Mouse (Mus musculus) erythroblast, adult 5-6 weeks (primary cell): ENCODE measurements at regions not wholly inside any gene's neighbourhood (a gene's known extent, or its start where the extent isn't known, plus 50 kb on each side); places are given as distances from the start of the nearest gene placed in this dataset.

ENCODE experiments used
- ATAC-seq: replicated peaks from 2 replicates; pipeline ENCODE4 v1.8.0; 2016; ENCODE audit warnings: moderate number of reproducible peaks, mild to moderate bottlenecking, moderate TSS enrichment, inconsistent platforms; ENCODE audit not compliant: poor library complexity, low FRiP score, severe bottlenecking

DNA sequence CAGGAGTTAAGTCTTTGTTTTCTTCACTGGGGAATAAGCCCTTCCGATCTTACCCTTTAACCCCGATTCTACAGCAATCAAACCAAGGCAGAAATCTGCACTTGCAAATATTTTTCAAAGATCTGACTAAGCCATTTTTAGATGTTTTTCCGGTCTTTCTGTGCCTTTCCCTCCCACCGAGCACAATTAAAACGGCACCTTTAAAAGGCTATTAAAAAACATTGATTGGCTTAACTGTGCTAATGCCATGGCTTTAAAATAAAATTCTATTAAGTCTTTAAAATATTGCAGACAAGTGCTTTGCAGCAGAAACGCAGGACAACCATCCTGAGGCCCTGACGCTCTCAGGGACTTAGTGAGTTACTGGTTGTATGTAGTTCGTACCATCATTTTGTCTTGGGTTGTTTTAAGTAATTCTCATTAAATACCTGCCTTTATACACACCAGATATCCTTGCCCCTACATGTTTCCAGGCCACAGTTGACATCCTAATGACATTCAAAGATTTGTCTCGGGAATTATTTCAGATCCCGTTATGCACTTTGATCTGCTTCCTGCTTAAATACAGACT, 197.6 kb upstream of the Hnrnpa3 start:
- ATAC-seq = no peak

DNA sequence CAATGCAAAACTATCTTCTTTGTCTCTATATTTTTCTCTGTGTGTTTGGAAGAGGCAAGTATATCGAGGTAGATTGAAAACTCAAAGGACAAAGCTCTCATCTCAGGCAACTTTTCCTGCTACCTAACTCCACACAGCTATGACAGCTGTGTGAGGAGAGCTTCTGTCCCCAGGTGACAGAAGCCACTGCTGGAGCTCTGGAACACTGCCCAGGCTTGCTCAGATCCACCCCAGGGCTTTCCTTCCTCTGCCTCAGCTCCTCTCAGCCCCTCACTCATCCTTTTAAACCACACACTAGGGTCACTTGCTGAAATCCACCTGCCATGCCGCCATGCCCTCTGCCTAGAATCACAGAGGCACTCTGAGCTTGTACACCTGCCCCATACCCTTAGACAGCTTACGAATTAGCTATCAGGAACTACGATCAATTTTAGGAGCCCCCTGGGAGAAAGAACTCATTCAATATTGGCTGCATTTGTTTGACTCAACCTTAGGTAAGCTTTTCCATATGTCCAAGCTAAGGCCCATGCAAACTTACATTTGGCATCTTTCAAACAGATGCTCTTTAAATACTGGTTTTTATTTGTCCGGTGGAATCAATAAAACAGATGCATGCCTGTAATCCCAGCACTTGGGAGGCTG, 196.9 kb upstream of the Hnrnpa3 start:
- no peak for ATAC-seq

DNA sequence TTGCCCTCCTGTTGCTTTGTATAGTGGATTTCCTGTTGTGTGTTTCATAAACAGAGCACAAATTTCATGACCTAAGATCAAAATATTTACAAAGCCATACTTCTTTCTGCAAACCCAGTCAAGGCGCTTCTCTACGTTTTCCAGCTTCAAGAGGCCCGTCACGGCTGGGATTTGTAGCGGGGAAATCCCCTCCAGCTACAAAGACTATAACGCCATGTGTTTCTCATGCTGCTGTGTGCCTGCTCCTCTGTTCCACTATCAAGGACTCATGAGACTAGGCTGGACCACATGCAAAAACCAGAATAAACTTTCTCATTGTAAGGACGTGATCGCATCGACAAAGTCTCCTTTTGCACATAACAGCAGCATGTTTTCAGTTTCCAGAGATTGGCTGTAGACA, 196.0 kb upstream of the Hnrnpa3 start:
- no peak for ATAC-seq

DNA sequence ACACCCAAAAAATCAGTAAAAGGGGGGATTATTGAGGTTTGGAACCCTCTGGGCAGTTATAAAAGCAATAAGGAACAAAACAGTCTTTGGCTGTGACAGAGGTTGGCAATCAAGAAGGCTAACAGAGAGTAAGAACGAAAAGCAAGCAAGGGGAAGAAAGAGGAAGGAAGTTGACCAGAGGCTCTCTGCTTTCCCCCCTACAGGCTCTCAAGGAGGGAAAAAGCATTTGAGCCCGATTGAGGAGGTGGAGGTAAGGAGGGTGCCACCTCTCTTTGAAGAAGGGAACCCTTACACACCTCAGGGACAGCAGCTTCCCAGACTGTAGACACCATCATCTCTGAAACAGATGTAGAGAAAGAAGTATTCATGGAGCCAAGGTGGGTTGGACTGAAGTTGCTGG, 194.6 kb upstream of the Hnrnpa3 start:
- ATAC-seq = no peak

DNA sequence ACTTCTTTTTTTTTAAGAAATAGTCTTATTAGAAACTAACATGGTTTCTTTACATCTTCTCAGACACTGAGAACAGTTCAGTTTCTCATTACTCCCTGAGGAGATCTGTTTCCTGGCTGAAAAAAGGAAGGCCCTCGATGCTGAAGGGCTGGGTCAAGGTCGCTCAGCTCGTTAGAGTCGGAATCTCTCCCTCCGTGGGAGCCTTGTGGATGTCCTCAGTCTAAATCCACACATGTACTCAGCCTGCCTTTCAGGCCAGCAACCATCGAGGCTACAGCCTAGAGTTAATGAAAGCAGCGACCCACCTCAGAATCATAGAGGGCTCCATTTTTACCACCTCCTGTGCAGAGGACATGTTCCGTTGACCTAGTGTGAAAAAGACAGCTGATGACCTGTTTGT, 190.2 kb upstream of the Hnrnpa3 start:
- no peak for ATAC-seq

DNA sequence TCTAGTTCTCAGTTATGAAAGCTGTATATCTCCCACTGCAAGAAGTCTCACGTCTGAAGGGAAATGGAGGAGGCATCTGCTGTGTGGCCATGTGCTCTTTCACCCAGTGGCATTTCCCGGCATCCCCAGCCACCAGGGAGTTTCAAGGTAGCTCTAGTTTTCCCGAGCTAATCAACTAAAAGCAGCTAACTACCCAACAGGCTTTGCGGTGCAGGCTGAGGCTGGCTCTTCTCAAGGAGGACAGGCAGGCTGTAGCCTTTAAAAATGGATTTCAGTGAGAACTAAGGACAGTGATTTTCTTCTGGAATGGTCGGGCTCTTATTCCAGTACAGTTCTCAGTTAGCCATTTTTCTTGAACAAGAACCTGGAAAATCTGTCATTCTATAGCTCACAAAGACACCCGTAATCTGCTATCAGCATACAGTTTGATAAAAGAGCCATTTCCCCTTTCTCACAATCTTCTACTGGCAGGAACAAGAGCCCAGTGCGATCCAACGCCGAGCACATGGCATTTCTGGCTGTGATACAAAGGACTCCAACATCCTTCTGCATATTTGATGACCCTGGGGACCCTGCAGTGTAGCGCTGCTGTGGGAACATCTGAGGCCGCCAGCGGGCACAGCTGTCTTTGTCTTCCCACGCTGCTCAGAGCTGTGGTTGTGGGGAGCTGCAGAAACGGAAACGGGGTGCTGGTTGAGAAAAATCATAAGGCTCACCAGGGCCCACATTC, 188.9 kb upstream of the Hnrnpa3 start:
- no peak for ATAC-seq

DNA sequence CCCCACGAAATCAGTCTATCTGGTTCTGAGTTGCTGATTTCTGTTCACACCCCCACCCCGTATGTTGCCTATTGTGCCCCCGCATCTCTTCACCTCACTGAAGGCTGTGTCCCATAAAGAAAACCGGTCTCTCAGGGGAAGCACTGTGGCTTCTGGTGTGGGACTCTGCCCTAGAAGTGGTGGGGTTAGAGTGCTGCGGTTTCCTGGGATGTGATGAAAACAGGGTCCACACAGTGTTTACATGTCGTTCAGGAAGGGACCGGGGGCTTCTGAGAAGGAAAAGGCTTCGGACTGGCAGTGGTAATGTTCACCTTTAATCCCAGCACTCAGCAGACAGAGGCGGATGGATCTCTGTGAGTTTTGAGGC, 188.4 kb upstream of the Hnrnpa3 start:
- ATAC-seq = no peak

DNA sequence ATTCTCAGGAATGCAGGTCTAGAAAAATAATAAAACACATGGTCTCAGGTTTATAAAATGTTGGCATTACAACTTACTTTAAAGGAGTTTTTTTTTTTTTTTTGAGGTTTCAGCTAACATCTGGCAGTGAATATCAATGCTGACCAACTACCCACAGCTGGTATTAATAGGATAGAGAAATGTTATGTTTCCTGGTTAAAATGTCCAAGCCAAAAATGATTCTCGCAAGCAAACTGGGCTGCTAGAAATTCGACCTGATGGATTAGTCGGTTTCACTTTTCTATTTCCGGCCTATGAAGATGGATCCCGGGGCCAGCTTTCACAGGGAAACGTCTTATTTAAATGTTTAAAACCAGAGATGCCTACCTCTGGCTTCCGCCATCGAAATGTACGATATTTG, 186.6 kb upstream of the Hnrnpa3 start:
- ATAC-seq = no peak

DNA sequence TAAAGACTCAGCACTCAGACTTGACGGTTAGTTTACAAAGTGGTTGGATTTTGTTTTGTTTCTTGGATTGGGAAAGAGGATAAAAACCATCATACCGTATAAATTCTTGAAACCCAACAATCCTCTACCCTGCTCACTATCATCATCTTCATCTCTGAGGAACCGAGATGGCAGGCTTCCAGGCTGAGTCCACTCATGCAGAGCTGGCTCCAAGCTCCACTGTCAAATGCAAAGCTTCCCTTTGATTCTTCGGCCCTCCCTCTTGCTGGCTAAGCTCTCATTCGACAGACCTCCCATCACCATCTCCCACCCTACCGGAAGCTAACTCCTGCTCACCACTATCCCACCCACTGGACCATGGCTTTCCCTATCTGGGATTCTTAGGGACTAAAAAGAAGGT, 184.6 kb upstream of the Hnrnpa3 start:
- ATAC-seq = no peak

DNA sequence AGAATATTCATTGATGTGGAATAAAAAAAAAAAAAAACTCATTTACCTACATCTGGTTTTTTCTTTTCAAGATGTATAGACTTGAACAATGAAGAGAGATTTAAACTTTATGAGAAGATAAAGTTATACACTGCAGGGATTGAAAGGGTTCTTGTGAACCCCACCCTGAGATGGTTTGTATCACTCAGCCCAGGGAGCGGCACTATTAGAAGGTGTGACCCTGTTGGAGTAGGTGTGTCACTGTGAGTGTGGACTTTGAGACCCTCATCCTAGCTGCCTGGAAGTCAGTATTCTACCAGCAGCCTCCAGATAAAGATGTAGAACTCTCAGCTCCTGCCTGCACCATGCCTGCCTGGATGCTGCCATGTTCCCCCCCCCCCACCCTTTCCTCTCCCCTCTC, 182.7 kb upstream of the Hnrnpa3 start:
- no peak for ATAC-seq

DNA sequence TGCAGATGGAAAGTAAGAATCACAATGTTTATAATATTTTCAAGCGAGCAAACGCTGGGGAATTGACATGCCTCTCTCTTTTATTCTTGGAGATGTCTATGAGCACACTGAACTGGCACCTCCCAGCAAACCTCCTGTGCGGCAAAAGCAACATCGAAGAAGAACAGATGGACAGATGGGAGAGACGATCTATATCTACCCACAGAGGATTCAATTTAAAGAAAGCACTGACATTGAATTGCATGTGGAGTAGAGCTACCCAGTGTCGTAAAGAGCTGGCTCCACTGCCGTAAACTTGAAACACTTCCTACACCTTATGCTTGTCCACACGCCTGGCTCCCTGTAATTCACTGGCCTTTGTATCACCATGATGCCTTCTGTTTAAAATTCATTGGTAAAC, 182.0 kb upstream of the Hnrnpa3 start:
- no peak for ATAC-seq

DNA sequence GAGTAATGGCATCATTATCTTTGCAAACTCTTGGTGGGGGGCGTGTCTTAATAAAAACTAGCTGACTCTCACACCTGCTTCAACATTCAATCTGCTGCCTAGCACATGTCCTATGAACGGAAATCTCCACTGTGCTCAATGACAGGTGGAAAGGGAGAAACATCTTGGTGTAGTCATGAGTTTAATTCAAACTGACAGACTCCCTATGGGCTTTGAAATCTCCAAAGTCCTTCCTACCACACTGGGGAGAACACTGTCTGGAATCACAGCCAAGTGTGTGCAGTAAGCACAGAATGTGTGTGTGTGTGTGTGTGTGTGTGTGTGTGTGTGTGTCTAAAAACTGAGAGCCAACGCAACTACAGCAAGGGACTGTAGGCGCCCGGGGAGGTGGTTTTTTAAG, 179.5 kb upstream of the Hnrnpa3 start:
- no peak for ATAC-seq

DNA sequence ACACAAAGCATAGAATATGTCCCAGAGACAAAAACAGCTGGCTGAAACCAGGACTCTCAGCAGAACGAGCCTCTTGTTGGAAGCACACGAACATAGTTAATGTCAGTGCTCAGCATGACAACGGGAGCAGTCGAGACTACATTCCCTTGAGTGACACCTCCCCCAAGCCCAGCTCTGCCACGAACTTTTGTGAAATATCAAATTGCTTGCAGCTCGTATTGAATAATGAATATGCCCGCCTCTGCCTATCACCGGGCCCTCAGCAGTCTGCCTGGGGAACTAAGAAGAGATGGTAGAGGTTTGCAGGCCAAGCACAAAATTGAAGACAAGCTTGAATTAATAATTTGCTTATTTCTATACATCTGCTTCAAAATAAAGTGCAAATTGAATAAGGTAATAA, 177.2 kb upstream of the Hnrnpa3 start:
- no peak for ATAC-seq

DNA sequence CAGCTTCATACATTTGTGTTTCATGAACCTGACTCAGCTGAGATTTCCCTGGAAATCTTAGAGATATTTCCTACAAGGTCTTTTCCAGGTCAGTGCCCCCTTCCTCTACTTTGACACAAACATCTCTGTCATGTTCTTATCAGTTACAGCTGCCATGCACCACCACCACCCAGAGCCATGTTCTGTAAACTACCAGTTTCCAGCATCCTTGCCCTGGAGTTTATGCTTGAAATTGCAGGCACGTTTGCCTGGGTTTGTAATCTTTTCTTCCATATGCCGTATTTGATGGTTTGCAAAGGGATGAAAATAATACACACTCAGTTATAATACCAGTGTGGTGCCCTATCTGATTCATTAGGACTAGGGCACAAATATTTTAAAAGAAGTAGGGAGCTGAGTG, 176.6 kb upstream of the Hnrnpa3 start:
- ATAC-seq = no peak

DNA sequence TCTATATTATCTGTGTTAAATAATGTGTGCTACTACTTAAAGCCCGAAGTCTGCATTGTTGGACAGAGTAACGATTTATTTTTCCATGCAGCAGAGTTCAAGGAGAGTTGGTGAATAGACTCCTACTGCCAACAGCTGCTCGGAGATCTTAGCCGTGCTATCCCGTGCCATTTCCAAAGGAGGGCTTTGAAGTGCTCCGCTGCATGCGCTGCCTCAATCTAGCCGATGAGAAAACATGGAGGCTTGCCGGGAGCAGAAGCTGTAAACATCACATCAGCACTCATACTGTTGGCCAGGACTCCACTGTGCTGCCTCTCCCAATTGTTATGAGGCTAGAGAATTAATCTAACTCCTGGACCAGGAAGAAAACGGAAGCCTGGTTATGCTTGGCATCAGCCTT, 174.1 kb upstream of the Hnrnpa3 start:
- ATAC-seq = no peak

DNA sequence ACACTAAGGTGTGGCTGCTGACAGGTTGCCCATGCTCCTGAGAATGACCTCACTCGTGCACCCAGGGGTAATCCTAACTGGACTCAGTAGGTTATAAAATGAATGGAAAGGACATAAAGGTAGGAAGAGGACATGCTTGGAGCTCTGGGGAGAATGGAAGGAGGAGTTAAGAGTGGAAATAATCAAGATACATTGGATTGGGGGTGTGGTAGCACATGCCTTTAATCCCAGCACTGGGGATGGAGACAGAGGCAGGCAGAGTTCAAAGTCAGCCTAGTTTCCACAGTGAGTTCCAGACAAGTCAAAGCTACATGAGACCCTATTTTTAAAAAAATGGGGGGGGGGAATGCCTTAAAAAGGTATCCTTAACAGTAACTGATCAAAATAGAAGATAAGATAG, 167.9 kb upstream of the Hnrnpa3 start:
- ATAC-seq = no peak

DNA sequence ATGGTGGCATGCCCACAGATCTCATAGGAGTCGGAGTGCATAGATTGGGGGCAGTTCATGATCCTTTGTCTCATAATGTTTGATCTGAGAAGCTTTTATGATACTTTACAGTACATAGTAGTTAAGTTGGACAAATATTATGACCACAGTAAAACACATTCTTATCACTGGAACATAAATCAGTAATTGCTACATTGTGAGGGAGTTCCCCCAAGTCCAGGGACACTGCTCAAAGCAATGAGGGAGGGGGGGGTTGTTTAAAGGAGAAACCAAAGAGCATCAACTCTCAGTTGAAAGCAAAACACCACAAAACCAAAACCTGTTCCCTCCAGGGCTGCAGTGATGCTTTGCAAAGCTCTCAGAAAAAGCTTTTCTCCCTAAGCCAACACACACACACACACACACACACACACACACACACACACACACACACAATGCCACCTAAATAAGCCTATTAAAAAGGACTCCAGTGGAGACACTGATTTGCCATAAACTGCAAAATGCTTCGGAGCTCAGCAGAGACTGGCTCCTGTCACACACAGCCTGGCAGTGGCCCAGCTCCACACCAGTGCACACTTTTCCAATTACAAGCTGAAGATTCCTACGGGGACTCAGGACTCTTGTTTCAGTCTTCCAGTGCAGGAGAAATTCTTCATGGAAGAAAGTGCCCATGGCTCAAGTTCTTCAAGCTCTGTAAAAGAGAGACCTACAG, 167.1 kb upstream of the Hnrnpa3 start:
- no peak for ATAC-seq

DNA sequence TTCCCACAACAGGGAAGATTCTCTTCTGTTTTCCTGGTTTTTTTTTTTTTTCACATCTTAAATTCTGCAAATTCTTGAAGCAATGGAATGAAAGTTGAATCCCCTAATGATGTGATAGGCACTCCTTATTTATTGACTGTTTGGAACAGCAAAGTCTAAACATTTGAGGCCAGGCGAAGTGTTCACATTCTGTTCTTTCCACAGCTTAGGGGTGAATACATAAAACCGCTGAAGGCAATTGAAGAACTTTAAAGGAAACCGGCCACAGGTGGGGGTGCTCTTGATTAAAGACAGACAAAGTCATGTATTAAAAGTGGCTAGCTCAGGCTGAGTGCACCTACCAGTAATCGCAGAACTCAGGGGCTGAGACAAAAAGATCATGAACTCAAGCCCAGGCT, 166.6 kb upstream of the Hnrnpa3 start:
- ATAC-seq = no peak

DNA sequence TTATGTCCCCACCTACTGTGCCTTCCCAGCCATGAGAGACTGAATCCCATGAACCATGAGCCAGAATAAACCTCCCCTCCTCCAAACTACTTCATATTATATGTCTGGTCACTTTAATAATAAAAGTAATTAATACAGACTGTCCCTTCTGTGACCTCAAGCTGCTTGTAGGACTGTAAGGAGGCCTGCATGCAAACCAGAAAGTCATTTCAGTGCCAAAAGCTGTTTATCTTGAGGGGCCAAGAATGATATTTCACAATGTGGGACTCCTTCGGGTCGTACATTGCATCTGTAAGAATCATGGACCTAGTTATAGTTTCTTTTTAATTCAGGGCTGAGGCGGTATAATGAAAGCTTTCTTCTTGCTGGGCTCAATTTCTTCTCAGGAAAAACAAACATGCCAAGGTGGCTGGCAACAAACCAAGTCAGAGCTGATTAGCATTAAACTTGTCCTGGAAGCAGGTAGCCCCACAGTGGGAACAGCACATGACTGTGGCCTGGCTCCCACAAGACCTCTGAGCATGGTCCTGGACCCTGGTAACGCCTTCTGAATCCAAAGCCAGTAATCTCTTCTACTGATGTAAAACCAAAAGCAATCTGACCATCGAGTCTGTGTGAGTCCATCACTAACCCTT, 162.3 kb upstream of the Hnrnpa3 start:
- ATAC-seq = no peak

DNA sequence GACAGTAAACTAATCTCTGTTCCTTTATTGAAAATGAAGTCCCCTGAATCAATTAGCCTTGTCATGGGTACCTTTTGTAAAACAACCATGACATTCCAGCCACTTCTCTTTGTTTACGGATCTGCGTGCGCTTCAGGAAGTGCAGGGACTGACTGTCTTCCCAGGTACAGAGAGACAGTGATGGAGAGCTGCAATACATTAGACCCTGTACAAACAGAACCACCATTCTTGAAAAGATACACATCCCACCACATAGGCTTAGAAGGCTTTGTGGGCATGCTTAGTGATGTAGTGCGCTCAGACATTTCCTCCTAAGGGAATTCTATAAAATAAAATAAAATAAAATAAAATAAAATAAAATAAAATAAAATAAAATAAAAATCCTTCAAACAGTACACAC, 148.8 kb upstream of the Hnrnpa3 start:
- ATAC-seq = no peak
